Mouse (Mus musculus) embryonic fibroblast, embryonic 13.5 days (primary cell): ENCODE measurements at regions not wholly inside any gene's neighbourhood (a gene's known extent, or its start where the extent isn't known, plus 50 kb on each side); places are given as distances from the start of the nearest gene placed in this dataset.

Experiments used
- CTCF ChIP-seq: IDR thresholded peaks from 2 replicates; pipeline ENCODE4 v1.5.1; 2011; ENCODE audit warnings: mild to moderate bottlenecking, control low read depth, low read length, moderate library complexity, borderline replicate concordance; ENCODE audit not compliant: insufficient read depth
- POLR2A ChIP-seq: IDR thresholded peaks from 2 replicates; pipeline ENCODE4 v1.6.1; 2011; ENCODE audit warnings: low read depth, mild to moderate bottlenecking, control low read depth, low read length, moderate library complexity

- TF ChIP-seq POLR2A: no peak
- TF ChIP-seq CTCF: no peak
Observed at GRCm38 (mm10) chr1:169867453-169867852, 61.0 kb upstream of the Ccdc190 start.
